Mouse (Mus musculus): Measurements from ENCODE around the gene 1810062G17Rik. TPM values are rescaled to one million over a fixed set of nuclear protein-coding genes. Genes with fewer than 3 reads are reported as not detected.

Gene 1810062G17Rik
- polyA plus RNA-seq, 1 experiment from 2014 or later, result 1.1 TPM

DNA sequence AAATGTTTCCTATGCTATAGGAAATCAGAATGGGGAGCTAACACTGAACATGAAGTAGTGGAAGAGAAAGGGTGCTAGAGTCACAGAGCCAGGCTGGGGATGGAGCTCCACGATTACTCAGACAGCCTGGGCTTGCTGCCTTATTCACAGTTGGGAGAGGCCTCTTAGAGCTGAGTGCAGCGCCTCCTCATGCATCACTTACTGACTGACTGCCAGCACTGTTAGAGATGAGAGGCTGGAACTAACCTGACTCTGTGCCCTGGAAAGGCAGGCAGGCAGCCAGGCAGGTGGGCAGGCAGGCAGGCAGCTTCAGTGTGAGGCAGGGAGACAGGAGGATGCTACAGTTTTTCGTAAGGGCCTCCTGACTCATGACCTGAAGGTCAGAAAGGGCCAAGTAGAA is 20.2 kb upstream of the 1810062G17Rik start:
- no peak for ATAC-seq (ENCODE audit: insufficient read depth)
- Histone ChIP-seq H3K4me1 (replicated peaks) (no peaks in the 10 kb centered on the region), H3K27ac (replicated peaks) (no peak overlapping the region), H3K9me3 (replicated peaks) (no peaks in the 10 kb centered on the region), H3K4me2 (no peak overlapping the region), H3K4me3 (replicated peaks) (no peak overlapping the region), H3K36me3 (replicated peaks) (peaks cover 11% of the 10 kb centered on the region), H3K9ac (no peak overlapping the region), H3K27me3 (no peaks in the 10 kb centered on the region)
- 66% methylated on average over 3 of the region's 3 CpGs for WGBS (ENCODE audit: insufficient replicate concordance)

DNA sequence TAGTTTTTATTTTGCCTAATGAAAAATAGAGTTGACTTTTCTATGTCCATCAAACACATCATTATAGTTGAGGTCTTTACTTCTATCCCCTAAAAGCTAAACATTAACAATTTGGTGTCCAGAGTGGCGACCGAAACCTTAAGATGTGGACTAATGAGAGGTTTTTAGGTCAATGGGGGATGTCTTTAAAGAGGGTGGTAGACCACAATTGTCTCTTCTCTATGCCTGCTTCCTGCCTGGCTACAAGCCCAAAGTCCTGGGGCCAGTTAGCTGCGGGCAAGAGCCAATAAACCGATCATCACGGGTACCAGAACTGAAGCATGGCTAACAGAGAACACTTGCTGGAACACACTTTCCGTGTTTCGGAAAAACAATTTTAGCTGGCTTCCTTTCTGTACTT is 15.0 kb upstream of the 1810062G17Rik start:
- no peak for ATAC-seq (ENCODE audit: insufficient read depth)
- no peaks in the 10 kb centered on the region; the same call in 1 of the 2 replicates for H3K36me3 ChIP-seq (replicated peaks)
- H3K4me1 ChIP-seq (replicated peaks), result no peaks in the 10 kb centered on the region
- no peak overlapping the region for H3K4me2 ChIP-seq
- no peak overlapping the region for H3K27ac ChIP-seq (replicated peaks)
- no peak overlapping the region for H3K4me3 ChIP-seq (replicated peaks)
- H3K9me3 ChIP-seq (replicated peaks), result no peaks in the 10 kb centered on the region
- H3K9ac ChIP-seq, result no peak overlapping the region
- H3K27me3 ChIP-seq, result no peaks in the 10 kb centered on the region
- 70% methylated on average over 7 of the region's 7 CpGs for whole genome bisulfite sequencing (ENCODE audit: insufficient replicate concordance)

DNA sequence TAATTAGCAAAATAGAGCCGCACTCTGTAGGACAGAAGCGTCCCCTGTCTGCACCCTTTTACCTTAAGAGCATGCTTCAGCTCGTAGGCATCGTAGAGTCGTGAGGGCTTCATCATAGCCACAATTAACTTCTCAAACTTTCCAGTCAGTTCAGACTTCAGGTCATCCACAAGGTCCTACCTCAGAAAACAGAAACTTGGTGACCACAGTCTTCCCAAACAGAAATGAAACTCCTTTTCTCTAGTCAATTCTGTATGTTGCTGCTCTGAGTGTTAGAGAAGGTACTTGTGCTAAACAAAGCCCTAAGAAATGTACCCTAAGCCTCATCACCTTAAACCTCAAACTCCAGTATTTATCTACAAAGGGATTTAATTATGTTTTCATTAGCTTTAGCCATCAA is 13.9 kb upstream of the 1810062G17Rik start:
- Histone ChIP-seq H3K9me3 (replicated peaks) (no peaks in the 10 kb centered on the region), H3K27me3 (no peaks in the 10 kb centered on the region), H3K27ac (replicated peaks) (no peak overlapping the region), H3K9ac (no peak overlapping the region), H3K4me2 (no peak overlapping the region), H3K4me1 (replicated peaks) (no peaks in the 10 kb centered on the region), H3K36me3 (replicated peaks) (no peaks in the 10 kb centered on the region; the same call in 1 of the 2 replicates), H3K4me3 (replicated peaks) (no peak overlapping the region)
- WGBS (ENCODE audit: insufficient replicate concordance), result 76% methylated on average over 5 of the region's 5 CpGs
- ATAC-seq (ENCODE audit: insufficient read depth), result no peak

DNA sequence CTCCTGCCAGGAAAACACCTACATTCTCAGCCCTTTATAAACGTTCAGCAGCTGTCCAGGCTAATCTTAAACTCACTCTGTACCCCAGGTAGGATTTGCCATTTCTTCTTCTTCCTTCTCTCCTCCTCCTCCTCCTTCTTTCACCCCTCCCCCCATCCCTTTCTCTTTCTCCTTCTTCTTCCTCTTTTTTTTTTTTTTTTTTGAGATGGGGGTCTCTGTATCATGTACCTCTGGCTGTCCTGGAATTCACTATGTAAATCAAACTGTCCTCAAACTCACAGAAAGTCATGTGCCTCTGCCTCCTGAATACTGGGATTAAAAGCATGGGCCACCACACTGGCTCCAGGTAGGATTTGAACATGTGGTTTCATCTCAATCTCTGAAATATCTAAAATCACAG is 13.4 kb upstream of the 1810062G17Rik start:
- no peak overlapping the region for H3K4me3 ChIP-seq (replicated peaks)
- H3K27ac ChIP-seq (replicated peaks), result no peak overlapping the region
- no peaks in the 10 kb centered on the region; the same call in 1 of the 2 replicates for H3K36me3 ChIP-seq (replicated peaks)
- 23% methylated on average over 1 of the region's 1 CpGs for WGBS (ENCODE audit: insufficient replicate concordance)
- no peak overlapping the region for H3K4me2 ChIP-seq
- H3K9ac ChIP-seq, result no peak overlapping the region
- no peak for ATAC-seq (ENCODE audit: insufficient read depth)
- H3K9me3 ChIP-seq (replicated peaks), result no peaks in the 10 kb centered on the region
- no peaks in the 10 kb centered on the region for H3K4me1 ChIP-seq (replicated peaks)
- H3K27me3 ChIP-seq, result no peaks in the 10 kb centered on the region

DNA sequence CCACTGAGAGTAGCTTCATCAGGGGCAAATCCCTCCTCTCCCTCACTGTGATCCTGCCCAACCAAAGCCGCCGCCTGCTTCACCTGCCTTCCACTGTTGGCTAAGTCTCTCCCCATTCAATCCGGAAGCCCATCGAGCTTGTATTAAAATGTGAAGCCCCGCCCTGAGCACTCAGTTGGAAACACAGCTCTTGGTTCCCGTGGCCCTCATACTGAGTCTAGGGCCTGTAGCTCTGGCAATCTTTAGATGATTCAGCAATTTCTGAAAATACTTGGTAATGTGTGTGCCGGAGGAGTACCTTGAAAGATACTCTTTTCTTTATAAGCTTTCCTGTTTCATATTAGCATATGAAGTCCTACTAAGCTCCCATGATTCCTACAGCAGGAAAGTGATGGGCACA is 10.2 kb upstream of the 1810062G17Rik start:
- Histone ChIP-seq H3K4me1 (replicated peaks) (0 out of 2 replicates have a peak, but pooled peaks cover 3% of the 10 kb centered on the region), H3K27me3 (no peaks in the 10 kb centered on the region), H3K4me2 (no peak overlapping the region), H3K4me3 (replicated peaks) (no peak overlapping the region), H3K9me3 (replicated peaks) (no peaks in the 10 kb centered on the region), H3K9ac (no peak overlapping the region), H3K27ac (replicated peaks) (no peak overlapping the region), H3K36me3 (replicated peaks) (no peaks in the 10 kb centered on the region)
- no peak for ATAC-seq (ENCODE audit: insufficient read depth)
- WGBS (ENCODE audit: insufficient replicate concordance), result 43% methylated on average over 7 of the region's 7 CpGs

DNA sequence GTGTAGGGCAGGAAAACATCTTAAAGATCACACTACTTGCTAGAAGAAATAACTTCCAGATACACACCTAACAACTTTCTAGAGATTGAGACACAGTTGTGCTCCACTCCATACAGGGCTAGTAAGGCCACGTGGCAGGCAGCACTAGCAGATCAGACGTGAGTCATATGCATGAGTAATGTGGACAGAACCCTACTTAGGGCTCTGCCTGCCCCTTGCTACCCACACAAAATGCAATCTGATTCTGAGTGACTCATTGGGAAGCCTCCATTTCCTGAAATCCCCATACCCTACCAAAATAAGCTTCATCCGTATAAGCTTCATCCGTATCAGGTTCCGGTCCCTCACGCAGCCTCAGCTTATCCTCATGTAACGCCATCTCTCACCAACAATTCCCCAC is 8.1 kb upstream of the 1810062G17Rik start:
- 73% methylated on average over 7 of the region's 7 CpGs for WGBS (ENCODE audit: insufficient replicate concordance)
- ATAC-seq (ENCODE audit: insufficient read depth), result no peak

DNA sequence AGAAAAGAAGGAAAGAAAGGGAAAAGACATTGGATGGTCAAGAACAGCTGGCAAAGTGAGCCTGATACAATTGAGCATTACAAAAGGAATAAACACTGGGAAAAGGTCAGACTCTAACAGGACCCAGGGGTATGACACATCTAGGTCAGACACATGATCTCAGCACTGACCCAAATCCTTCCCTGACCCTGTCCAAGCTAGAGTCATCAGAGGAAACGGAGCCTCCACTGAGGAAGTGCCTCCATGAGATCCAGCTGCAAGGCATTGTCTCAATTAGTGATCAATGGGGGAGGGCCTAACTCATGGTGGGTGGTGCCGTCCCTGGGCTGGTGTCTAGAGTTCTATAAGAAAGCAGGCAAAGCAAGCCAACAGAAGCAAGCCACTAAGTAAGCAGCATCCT is 6.9 kb upstream of the 1810062G17Rik start:
- Histone ChIP-seq H3K9me3 (replicated peaks) (no peaks in the 10 kb centered on the region), H3K4me3 (replicated peaks) (no peak overlapping the region), H3K4me1 (replicated peaks) (peaks cover 9% of the 10 kb centered on the region; the same call in 1 of the 2 replicates), H3K4me2 (no peak overlapping the region), H3K27me3 (no peaks in the 10 kb centered on the region), H3K9ac (no peak overlapping the region), H3K27ac (replicated peaks) (no peak overlapping the region), H3K36me3 (replicated peaks) (no peaks in the 10 kb centered on the region)
- ATAC-seq (ENCODE audit: insufficient read depth), result no peak
- WGBS (ENCODE audit: insufficient replicate concordance), result 40% methylated on average over 2 of the region's 2 CpGs

More for the DNA sequence above, 8.1 kb upstream of the 1810062G17Rik start:
- Histone ChIP-seq H3K27me3 (no peaks in the 10 kb centered on the region), H3K36me3 (replicated peaks) (no peaks in the 10 kb centered on the region), H3K4me1 (replicated peaks) (0 out of 2 replicates have a peak, but pooled peaks cover 3% of the 10 kb centered on the region), H3K9me3 (replicated peaks) (no peaks in the 10 kb centered on the region), H3K4me2 (no peak overlapping the region), H3K27ac (replicated peaks) (no peak overlapping the region), H3K9ac (no peak overlapping the region), H3K4me3 (replicated peaks) (no peak overlapping the region)

DNA sequence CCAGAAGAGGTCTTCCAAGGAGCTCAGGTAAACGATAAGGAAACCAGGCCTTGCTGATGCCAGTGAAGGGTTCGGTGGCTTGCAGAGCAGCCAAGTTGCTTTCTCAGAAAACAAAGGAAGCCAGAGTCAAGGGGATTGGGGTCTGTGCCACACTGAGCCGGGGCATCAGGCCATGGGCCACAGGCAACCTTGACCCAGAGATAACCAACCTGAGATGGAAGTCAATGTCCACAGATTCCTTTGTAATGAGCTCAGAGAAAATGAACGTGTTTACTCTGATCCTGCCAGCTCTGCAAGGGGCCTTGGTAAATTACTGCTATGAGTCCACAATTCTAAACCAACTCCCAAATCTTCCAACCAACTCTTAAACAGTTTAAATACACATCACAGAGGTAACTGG is 3.9 kb upstream of the 1810062G17Rik start:
- no peak for ATAC-seq (ENCODE audit: insufficient read depth)
- H3K4me1 ChIP-seq (replicated peaks), result peaks cover 34% of the 10 kb centered on the region
- no peak overlapping the region for H3K27ac ChIP-seq (replicated peaks)
- H3K9me3 ChIP-seq (replicated peaks), result no peaks in the 10 kb centered on the region
- H3K4me2 ChIP-seq, result no peak overlapping the region
- H3K4me3 ChIP-seq (replicated peaks), result no peak overlapping the region
- no peaks in the 10 kb centered on the region for H3K36me3 ChIP-seq (replicated peaks)
- no peaks in the 10 kb centered on the region; the same call in 1 of the 2 replicates for H3K27me3 ChIP-seq
- 57% methylated on average over 4 of the region's 4 CpGs for WGBS (ENCODE audit: insufficient replicate concordance)
- H3K9ac ChIP-seq, result no peak overlapping the region

DNA sequence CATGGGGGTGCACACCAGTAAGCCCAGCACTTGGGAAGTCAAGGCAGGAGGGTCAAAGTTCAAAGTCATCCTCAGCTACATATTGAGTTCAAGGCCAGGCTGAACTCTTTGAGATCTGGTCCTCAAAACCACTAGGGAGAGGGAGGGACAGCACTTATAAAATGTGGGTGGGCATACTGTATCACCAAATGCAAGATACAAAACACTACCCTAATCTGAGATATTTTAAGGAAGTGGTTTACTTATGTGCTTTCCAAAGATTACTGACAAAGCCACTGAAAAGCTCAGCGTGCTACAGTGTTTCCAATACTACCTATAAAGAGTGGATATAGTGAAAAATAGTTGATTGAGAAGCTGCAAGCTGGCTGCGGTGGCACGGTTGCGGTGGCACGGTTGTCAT is 2.5 kb upstream of the 1810062G17Rik start:
- H3K36me3 ChIP-seq (replicated peaks), result no peaks in the 10 kb centered on the region
- 64% methylated on average over 5 of the region's 5 CpGs for WGBS (ENCODE audit: insufficient replicate concordance)
- no peak for ATAC-seq (ENCODE audit: insufficient read depth)
- H3K4me1 ChIP-seq (replicated peaks), result peaks cover 35% of the 10 kb centered on the region
- H3K9me3 ChIP-seq (replicated peaks), result no peaks in the 10 kb centered on the region
- no peak overlapping the region for H3K27ac ChIP-seq (replicated peaks)
- H3K27me3 ChIP-seq, result no peaks in the 10 kb centered on the region; the same call in 1 of the 2 replicates
- no peak overlapping the region for H3K9ac ChIP-seq
- H3K4me2 ChIP-seq, result no peak overlapping the region
- no peak overlapping the region for H3K4me3 ChIP-seq (replicated peaks)

DNA sequence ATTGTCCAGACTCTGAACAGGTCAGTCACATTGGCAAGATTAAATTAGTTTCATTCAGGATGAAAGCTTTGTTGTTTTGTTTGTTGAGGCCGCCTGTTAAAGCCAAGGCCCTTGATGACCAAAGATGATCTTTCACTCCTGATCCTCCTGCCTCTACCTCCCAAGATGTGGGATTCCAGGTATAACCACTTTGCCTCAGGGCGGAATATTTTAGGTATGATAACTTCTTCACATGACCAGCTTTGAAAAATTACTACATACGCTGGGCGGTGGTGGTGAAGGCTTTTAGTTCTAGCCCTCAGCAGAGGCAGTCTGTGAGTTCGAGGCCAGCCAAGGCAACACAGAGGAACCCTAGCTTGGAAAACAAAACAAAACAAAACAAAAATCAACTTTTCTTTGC is 1.3 kb upstream of the 1810062G17Rik start:
- no peak for ATAC-seq (ENCODE audit: insufficient read depth)
- H3K27ac ChIP-seq (replicated peaks), result no peak overlapping the region
- H3K27me3 ChIP-seq, result no peaks in the 10 kb centered on the region; the same call in 1 of the 2 replicates
- no peak overlapping the region for H3K9ac ChIP-seq
- H3K9me3 ChIP-seq (replicated peaks), result no peaks in the 10 kb centered on the region
- H3K4me2 ChIP-seq, result peak overlapping the region; percentile 90
- peak overlapping the region; percentile 64 for H3K4me3 ChIP-seq (replicated peaks)
- no peaks in the 10 kb centered on the region for H3K36me3 ChIP-seq (replicated peaks)
- H3K4me1 ChIP-seq (replicated peaks), result peaks cover 32% of the 10 kb centered on the region
- WGBS (ENCODE audit: insufficient replicate concordance), result 65% methylated on average over 5 of the region's 5 CpGs

DNA sequence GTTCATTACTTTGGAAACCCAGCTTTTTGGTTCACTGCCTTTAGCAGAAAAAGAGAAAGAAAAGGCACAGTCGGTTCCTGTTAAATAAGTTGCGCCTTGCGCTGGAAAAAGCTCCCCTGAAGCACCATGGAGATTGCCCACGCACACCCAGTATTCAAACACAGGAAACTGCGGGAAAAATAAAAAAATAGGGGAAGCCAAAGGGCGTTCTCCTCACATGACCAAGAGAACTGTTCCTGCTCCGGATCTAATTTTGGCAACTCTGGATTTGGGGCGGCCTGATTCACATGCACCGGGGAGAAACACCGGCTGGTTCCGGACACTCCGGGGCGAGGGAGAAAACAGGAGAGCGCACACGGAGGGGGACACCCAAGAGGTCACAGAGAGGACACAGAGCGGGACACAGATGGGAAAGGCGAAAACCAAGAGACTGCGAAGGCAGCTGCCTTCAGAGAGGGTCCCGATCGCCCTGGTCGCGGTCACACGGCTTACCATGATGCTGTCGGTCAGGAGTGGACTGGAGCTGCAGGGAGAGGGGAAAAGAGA is 726 bp upstream of the 1810062G17Rik start:
- Histone ChIP-seq H3K36me3 (replicated peaks) (no peaks in the 10 kb centered on the region), H3K4me2 (peak overlapping the region; percentile 90), H3K9me3 (replicated peaks) (no peaks in the 10 kb centered on the region), H3K9ac (peak overlapping the region; percentile 45), H3K27ac (replicated peaks) (peak overlapping the region; percentile 73), H3K4me3 (replicated peaks) (peak overlapping the region; percentile 64), H3K4me1 (replicated peaks) (peaks cover 32% of the 10 kb centered on the region), H3K27me3 (no peaks in the 10 kb centered on the region; the same call in 1 of the 2 replicates)
- WGBS (ENCODE audit: insufficient replicate concordance), result under 1% methylated on average over 24 of the region's 24 CpGs
- no peak for ATAC-seq (ENCODE audit: insufficient read depth)

All from liver, embryonic 15.5 days (tissue).